Mouse (Mus musculus) left cerebral cortex, postnatal 4 days (tissue): Measurements from ENCODE around the gene Gm17617. TPM values are rescaled to one million over a fixed set of nuclear protein-coding genes. Genes with fewer than 3 reads are reported as not detected.
A peak's percentile ranks its signal among the peaks of the same experiment; 100 is the strongest.
"Not testable (repeated sequence)": the region's sequence is repeated elsewhere in the genome, so short reads cannot be mapped to it uniquely, and the experiment has no call there.

Experiments
- DNase-seq: peaks from one replicate; pipeline ENCODE4 v3.0.0-alpha.2; 2022
- intact Hi-C: fragments of 180-260 bp; cut with DNase I; formaldehyde crosslinking; loops from one replicate; pipeline ENCODE4 v1.15.1; 2025
- total RNA-seq, 2 experiments: library from RNA; stranded (reverse); gene quantifications; 2 replicates each; pipeline ENCODE4 v1.2.3; 2021

Gm17617 gene
- total RNA-seq, 2 experiments from 2014 or later, result not detected

DNA sequence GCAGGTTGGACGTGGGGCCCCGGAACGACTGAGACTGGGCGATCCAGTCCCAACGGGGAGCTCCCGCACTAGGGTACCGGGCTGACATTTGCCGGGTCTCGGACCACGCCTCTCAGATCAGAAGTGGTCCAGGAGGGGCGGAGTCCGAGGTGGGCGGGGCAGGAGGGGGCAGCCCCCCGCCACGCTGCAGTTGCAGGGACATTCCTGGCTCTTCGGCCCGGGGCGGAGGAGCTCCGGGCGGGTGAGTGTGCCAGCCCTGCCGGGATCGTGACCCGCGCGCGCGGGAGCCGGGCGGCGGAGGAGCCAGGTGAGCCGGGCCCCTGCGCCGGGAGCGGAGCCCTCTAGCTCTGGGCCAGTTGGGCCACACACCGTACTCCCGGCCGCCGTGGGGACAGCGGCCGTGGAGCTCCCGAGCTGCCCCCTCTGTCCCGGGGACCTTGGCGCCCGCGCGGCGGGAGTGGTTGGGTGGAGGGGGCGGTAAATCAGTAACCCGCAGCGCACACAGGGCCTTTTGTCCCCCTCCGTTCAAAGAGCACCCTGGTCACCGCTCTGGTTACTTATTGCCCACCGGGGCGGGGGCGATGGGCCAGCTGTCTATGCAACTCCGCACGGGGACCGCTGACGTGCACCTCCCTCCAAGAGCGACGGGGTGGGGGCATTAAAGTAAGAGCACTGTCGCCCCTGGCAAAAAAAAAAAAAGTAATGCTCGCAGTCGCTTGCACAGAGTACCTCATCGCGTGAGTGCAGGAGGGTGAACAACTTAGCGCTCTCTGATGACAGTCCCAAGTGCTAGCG lies 19.5 kb upstream of the Gm17617 start, which contains the start of gene Fgfr4:
Gene Fgfr4, plus strand, starts transcription at position 20 of the 795 bp plus-strand sequence.
- intact Hi-C loops, result no loop called here
- peak; percentile 51 for DNase-seq

DNA sequence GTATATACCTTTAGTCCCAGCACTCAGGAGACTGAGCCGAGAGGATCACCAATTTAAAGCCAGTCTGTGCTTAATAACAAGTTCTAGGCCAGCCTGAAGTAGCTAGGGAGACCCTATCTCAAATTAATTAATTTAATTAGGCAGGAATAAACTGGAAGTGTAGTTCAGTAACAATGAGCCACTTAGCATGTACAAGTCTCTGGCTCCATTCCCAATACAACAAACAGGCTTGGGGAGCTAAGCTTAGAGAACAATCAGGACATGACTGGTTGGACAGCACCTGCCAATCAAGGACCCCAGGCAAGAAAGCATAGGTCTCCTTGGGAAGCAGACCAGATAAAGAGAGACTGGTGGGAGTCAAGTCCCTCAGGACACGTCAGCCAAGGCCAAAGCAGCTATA lies 6.9 kb upstream of the Gm17617 start:
- intact Hi-C loops, result no loop called here
- DNase-seq, result no peak

- DNase-seq, result no peak
- intact Hi-C loops, result no loop called here
Observed at GRCm38 (mm10) chr13:55135382-55135781, 2.0 kb upstream of the Gm17617 start.

GRCm38 (mm10) chr13:55124903-55125302 lies 8.4 kb downstream of the Gm17617 start:
- intact Hi-C loops, result no loop called here
- DNase-seq, result no peak

DNA sequence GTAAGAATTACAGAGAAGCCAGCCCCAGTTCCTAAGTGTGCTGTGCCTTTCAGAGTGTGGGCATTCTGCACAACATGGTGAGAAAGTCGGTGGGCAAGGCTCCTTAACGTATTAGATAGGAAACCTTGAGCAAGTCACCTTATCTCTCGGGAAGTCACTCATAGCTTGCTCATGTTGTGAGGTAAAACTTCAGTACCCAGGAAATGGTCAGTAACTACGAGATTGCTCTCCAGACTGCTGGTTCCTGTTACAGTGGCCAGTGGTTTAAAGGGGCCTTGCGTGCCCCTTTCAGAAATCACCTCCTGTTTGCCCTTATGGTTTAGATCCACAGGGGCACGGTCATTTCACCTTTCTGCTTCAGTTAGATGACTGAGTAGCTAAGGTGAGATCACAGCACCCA lies 19.0 kb downstream of the Gm17617 start:
- intact Hi-C loops, result no loop called here
- no peak for DNase-seq

DNA sequence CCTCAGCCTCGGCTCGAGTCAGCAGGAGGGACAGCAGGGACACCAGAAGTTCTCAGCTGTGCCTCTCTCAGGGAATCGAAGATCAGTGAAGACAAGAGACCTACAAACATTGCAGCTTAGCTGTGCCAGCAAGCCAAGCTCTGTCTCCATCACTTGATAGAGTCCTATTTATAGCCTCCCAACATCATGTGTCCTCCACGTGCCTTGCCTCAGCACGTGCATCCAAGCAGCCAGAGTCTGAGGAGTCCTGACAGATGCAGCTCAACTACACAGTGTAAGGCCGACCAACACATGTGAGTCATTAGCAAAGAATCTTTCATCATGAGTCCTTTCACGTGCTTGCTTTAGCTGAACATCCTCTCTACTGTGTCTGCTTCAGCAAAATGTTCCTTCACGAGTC lies 25.7 kb downstream of the Gm17617 start:
- intact Hi-C loops, result no loop called here
- DNase-seq, result no peak

- intact Hi-C loops, result no loop called here
- no peak for DNase-seq
Observed at GRCm38 (mm10) chr13:55107116-55107515, 26.2 kb downstream of the Gm17617 start.

DNA sequence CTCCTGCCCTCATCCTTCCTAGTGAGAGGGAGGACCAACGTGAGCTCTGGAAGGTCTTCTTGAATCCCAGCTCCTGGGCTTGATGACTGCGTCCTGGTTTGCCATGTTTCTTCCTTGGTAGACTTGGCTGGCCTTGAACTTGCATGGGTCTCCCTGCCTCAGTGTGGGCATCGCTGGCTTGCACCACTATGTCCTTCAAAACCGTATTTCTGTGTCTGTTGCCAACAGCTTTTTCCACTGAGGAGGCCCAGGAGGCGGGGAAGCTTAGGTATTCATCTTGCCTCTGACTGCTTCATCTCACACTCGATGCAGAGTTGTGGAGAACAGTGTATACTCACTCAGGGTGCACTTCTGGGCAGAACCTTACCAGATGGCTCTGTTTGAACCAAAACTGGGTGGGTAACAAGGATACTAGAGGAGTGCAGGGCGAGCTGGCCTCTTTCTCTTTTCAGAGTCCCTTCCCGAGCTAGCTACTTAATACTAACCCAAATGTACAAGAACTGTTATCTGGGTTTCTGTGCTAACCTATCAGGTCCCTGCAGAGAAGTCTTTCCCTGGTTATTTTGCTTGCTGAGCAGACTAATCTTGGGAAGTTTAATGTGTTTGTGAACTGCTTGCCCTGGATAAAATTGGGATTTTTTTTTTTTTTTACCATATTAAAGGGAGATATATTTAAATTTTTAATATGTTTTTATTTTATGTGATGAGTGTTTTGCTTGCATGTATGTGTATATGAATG lies 27.2 kb downstream of the Gm17617 start:
- intact Hi-C loops, result no loop called here
- peak; percentile 4 for DNase-seq

GRCm38 (mm10) chr13:55105045-55105952 lies 28.0 kb downstream of the Gm17617 start, which contains the start of gene Zfp346:
Zfp346 (plus strand) TSS chr13:55105311.
- intact Hi-C loops, result no loop called here
- DNase-seq, result peak; percentile 98

- intact Hi-C loops, result no loop called here
- DNase-seq, result no peak
Observed at GRCm38 (mm10) chr13:55103351-55103750, 30.0 kb downstream of the Gm17617 start.

DNA sequence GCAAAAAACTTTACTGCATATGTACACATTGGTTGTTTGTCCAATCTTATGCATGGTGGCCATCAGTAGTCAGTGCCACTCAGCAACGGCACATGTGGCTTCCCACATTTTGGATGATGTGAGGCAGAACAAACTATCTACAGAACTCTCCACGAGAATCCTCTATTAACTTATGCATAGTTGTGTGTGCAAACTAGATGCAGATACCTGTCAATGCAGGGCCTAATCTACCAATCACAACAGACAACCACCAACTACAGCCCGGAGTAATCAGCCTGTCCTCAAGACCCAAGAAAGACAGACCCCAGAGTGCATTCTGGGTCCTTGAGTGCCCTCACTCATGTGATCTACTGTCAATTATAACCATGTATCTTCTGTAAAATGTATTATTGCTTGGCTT lies 31.0 kb downstream of the Gm17617 start:
- no peak for DNase-seq
- intact Hi-C loops, result no loop called here

- intact Hi-C loops, result no loop called here
- DNase-seq, result no peak
Observed at GRCm38 (mm10) chr13:55101627-55102026, 31.7 kb downstream of the Gm17617 start.

DNA sequence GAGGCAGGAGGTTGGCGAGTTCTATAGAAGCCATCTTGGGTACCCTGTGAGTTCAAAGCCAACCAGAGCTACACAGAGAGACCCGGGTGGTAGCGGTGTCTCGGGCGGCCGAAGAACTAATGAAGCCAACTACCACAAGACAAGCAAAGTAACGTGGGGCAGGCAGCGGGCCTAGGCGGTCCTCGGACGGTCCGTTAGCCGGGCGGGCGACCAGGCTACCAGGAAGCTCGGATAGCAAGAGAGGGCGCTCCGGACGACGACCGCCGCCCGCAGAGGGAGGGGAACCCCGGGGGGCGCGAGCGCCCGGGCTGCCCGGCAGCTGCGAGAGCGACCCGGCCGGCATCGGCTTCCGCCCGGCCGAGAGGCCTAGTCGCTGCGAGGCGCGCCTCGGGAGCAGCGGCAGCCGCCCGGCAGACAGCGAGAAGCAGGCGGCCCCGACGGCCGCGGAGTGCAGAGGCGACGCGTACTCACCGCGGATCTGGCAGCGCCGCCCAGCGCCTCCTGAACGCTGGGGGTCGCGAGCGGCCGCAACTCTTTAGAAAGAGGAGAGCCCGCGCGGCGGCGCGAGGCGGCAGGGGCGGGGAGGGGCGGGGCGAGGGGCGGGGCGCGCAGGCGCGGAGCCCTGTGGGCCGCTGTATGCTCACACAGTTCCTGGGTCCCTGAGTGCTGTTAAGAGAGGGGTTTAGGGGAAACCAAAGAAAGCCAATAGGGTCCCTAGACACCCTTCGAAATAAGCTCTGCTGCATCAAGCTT lies 33.4 kb downstream of the Gm17617 start, which contains the start of gene Uimc1:
Gene Uimc1, minus strand, starts transcription at position 575 of the 753 bp plus-strand sequence.
- intact Hi-C loops, result no loop called here

GRCm38 (mm10) chr13:55099066-55099725 lies 34.2 kb downstream of the Gm17617 start:
- DNase-seq, result peak; percentile 3
- intact Hi-C loops, result no loop called here

More for the DNA sequence above, 33.4 kb downstream of the Gm17617 start, which contains the start of gene Uimc1:
- DNase-seq, result peak; percentile 92

- intact Hi-C loops, DNase-seq: not testable (repeated sequence)
Observed at GRCm38 (mm10) chr13:55097841-55098240, 35.5 kb downstream of the Gm17617 start.

DNA sequence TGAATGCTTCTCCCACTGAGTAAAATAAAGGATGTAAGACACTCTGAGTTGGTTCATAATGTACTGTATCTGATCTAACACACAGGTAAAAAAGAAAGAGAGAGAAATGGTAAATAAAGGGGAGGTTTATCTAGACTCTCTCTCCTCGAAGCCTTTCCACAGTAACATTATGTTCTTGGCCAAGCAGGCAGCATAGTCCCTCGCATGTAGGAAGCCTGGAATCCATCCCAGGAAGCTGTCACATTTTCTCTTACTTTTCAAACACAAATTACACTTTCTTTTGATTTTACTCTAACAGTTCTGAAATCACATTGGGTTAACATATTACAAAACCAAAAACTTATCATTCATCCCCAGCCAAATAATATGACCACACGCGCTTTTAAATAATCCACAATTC lies 40.8 kb downstream of the Gm17617 start:
- DNase-seq, result no peak
- intact Hi-C loops, result no loop called here
